Mouse (Mus musculus) retina, postnatal 1 day (tissue): Measurements from ENCODE around the gene Ugcg.
A peak's percentile ranks its signal among the peaks of the same experiment; 100 is the strongest.

Experiments used
- DNase-seq: peaks from one replicate; pipeline ENCODE4 v3.0.0-alpha.2; 2012

Gene Ugcg

GRCm38 (mm10) chr4:59231266-59232055 lies 42.4 kb downstream of the Ugcg start:
- peak; percentile 12 for DNase-seq

- no peak for DNase-seq
Measured at GRCm38 (mm10) chr4:59234014-59234413, 45.0 kb downstream of the Ugcg start.

- no peak for DNase-seq
Measured at GRCm38 (mm10) chr4:59234451-59235216, 45.6 kb downstream of the Ugcg start.

DNA sequence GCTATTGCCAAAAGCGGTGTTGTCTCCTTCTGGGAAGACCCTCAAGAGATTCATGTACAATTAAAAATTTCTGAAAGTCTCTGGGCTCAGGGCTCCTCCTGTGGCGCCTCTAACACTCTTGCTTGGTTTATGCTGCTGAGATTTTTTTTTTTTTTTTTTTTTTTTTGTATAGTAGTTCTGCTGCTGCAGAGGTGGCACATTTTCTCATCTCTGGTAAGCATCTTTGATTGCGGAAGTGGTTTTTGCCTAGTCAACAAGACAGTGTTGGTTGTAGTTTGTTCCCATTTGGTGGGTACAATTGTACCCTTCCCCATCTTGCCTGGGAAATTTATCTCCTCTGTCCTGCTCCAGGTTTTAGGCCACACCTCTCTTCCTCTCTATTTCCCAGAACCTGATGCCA lies 47.3 kb downstream of the Ugcg start:
- DNase-seq, result no peak

DNA sequence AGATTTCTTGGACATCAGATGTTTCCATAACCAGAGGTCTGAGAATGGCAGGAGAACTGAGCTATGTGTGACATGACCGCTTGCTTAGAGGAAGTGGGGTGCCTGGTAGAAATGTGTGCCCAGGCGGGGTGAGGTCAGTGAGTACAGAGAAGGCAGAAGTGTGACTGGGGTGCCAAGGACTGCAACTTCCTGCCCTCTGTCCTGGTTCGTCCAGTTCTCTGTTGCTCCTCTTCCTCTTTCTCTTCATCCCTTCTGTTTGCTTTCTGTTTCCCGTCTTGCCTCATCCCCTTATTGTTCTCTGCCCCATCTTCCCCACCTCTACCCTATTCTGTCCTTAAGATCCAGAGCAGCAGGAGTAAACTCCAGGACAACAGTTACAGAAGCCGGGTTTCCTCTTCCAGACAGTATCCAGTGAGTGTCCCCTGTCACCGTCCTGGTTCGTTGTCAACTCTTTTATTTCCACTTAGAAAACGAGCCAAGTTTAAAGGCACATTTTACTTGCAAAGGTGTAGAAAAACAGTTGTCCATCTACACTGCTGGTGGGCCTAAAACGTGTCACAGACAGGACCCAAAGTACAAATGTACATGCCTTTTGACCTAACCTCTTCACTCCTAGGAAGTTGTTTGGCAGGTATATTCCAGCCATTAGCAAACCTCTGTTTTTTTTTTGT lies 49.7 kb downstream of the Ugcg start:
- DNase-seq, result no peak

- DNase-seq, result no peak
Measured at GRCm38 (mm10) chr4:59239312-59239728, 50.3 kb downstream of the Ugcg start.

- no peak for DNase-seq
Measured at GRCm38 (mm10) chr4:59240160-59240559, 51.1 kb downstream of the Ugcg start.

DNA sequence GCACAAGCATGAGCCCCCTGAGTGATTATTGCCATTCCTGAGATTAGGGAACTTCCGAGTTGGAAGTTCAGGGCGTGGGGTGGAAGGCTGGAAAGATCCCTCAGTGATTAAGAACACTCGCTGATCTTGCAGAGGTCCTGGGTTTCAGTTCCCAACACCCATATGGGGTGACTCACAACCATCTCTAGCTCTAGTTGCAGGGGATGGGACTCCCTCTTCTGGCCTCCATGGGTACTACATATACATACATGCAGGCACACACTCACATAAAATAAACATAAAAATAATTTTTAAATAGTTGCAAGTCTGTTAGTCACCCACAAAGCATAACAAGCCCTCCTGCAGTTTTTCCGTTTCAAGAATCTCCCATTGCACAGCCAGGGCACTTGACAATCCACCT lies 52.0 kb downstream of the Ugcg start:
- DNase-seq, result no peak

GRCm38 (mm10) chr4:59242221-59242620 lies 53.2 kb downstream of the Ugcg start:
- DNase-seq, result no peak

GRCm38 (mm10) chr4:59243802-59244493 lies 54.9 kb downstream of the Ugcg start:
- DNase-seq, result no peak

DNA sequence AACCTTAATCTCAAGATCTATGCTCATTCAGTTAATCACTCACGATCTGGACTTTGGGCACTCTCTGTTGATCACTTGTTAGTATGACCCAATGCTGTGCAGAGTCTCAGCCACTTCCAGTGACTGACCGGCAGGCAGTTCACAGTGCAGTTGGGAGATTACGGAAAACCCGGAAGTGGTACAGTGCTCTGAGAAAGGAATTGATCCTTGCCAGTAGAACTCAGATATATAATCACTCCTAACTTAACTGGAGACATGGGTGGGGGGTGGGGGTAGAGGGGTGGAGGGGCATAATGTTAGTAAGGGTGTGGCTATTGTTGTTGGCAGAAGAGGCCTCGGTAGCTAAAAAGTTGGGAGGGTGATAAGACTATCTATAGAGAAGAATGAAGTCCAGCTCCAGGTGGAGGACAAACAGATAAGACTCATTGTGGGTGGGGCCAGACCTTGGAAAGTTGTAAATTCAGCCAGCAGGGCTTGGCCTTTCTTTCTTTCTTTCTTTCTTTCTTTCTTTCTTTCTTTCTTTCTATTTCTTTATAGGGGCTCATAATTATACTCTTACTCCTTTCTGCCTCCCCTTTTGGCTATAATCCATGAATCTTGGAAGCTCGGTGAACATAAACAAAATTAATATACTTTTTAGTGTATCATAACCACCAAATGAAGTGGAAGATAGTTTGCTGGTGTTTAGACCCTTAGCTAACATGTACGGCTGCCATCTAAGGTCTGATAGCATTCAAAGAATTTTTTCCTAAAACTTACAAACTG lies 55.9 kb downstream of the Ugcg start:
- no peak for DNase-seq

GRCm38 (mm10) chr4:59245776-59246175 lies 56.7 kb downstream of the Ugcg start:
- no peak for DNase-seq

DNA sequence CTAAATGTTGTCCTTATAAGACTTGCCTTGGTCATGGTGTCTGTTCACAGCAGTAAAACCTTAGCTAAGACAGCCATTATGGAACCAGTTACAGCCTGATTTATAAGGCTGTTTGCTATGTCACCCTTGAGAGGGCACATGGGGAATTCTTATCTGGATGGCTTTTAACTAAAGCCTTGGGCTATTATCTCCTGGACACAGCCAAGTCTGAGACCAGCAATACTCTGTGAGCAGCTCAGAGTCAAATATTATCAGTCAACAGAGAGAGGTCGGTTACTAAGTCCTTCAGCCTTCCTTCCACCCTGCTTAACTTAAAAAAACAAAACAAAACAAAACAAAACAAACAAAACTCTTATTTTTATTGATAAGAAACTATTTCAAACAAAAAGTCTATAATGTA lies 58.5 kb downstream of the Ugcg start:
- no peak for DNase-seq

GRCm38 (mm10) chr4:59248035-59248434 lies 59.0 kb downstream of the Ugcg start:
- DNase-seq, result no peak

- no peak for DNase-seq
Measured at GRCm38 (mm10) chr4:59252386-59253054, 63.5 kb downstream of the Ugcg start.

DNA sequence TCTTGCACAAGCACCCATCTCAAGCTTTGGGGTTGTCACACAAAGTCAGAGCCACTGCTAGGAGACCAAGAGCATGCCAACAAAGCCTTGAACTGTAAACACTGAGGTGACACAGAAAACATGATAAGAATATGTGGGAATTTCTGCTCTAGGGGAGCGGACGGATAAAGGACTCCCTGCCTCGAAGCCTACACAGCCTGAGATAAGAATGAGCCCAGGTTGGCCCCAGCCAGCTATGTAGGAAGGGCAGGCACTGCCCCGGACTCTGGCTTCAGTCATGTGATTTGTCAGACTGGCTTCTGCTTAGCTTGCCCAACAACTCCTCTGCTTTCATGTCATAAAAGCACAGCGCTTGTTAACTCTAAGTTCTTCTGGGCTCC lies 64.0 kb downstream of the Ugcg start:
- no peak for DNase-seq

GRCm38 (mm10) chr4:59254397-59254796 lies 65.3 kb downstream of the Ugcg start:
- no peak for DNase-seq

DNA sequence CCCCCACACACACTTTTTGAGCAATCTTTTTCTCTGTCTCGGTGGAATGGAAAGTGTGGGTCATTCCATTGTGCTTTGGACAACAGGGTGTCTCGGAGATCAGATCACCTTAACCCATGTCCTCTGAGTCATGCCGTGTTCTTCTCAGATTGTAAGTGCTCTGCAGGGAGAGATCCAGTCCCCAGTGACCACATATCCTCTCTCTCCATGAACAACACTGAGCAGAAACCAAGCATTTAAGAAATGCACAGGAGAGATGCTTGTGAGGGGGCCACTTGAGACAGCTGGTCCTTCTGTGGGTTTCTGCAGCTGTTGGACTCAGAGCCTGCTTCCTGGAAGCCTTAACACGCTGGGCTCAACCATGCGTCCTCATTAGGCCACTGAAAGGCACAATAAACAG lies 66.9 kb downstream of the Ugcg start:
- no peak for DNase-seq

DNA sequence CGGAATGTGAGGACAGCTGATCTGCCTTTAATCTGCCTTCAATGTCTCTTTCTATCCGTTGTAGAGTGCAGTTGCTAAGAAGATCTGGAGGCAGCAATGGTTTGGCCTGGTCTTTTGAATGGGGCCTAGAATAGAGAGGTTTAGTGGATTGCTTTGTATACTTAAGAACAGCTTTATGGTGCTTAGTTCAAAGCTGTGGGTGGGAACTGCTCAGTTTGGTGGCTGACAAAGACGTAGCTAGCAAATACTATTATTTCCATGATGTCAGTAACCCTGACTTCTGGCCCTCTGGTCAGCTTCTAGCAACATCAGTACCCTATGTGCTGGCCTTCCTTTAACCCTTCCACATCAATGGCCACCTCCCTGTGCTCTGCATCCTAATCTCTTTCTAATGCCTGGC lies 68.8 kb downstream of the Ugcg start:
- DNase-seq, result no peak

GRCm38 (mm10) chr4:59258771-59259170 lies 69.7 kb downstream of the Ugcg start:
- DNase-seq, result no peak

- no peak for DNase-seq
Measured at GRCm38 (mm10) chr4:59259806-59260205, 70.7 kb downstream of the Ugcg start.
